Mouse (Mus musculus) stomach, embryonic 16.5 days (tissue): ENCODE measurements around the gene Crls1. TPM values are rescaled to one million over a fixed set of nuclear protein-coding genes. Genes with fewer than 3 reads are reported as not detected.

ENCODE experiments used
- ATAC-seq: fragments of 200-750 bp; cut with Nextera tagmentation; 2 replicates; pipeline ENCODE4 v1.8.0; 2017; ENCODE audit warnings: moderate number of reproducible peaks, moderate TSS enrichment; ENCODE audit not compliant: insufficient read depth, low FRiP score
- H3K27ac ChIP-seq: fragments of 300-500 bp; sonication (generic); 2 replicates; pipeline ENCODE4 v1.5.1; 2014; ENCODE audit warnings: low read length
- H3K27me3 ChIP-seq: fragments of 300-500 bp; sonication (generic); 2 replicates; pipeline ENCODE4 v1.6.1; 2014; ENCODE audit warnings: low read length, control low read depth, mixed read lengths; ENCODE audit not compliant: control insufficient read depth, insufficient read depth
- H3K36me3 ChIP-seq: fragments of 300-500 bp; sonication (generic); 2 replicates; pipeline ENCODE4 v1.6.1; 2014; ENCODE audit warnings: low read length; ENCODE audit not compliant: control insufficient read depth, insufficient read depth
- H3K4me1 ChIP-seq: fragments of 300-500 bp; sonication (generic); 2 replicates; pipeline ENCODE4 v1.6.1; 2014; ENCODE audit warnings: low read length, control low read depth, mixed read lengths; ENCODE audit not compliant: control insufficient read depth, insufficient read depth
- H3K4me2 ChIP-seq: fragments of 300-500 bp; sonication (generic); 2 replicates; pipeline ENCODE4 v1.6.1; 2014; ENCODE audit warnings: low read depth, low read length, mixed read lengths
- H3K4me3 ChIP-seq: fragments of 300-500 bp; sonication (generic); replicated peaks from 2 replicates; pipeline ENCODE4 v1.5.1; 2014; ENCODE audit warnings: mild to moderate bottlenecking, low read length
- H3K9ac ChIP-seq: fragments of 300-500 bp; sonication (generic); 2 replicates; pipeline ENCODE4 v1.6.1; 2014; ENCODE audit warnings: low read length
- H3K9me3 ChIP-seq: fragments of 300-500 bp; sonication (generic); replicated peaks from 2 replicates; pipeline ENCODE4 v1.6.1; 2016; ENCODE audit warnings: low read length, control low read depth; ENCODE audit not compliant: control insufficient read depth
- WGBS: fragments of 180-500 bp; shearing (Covaris S2); extraction: QIAGEN DNeasy Blood & Tissue Kit; methylation state at CpG from one replicate; pipeline ENCODE4 v1.1.7; 2014; 5-methylcytosine and 5-hydroxymethylcytosine counted together
- polyA plus RNA-seq: library from polyadenylated mRNA; unstranded; fragments of >200 nt; fragmentation: Nextera tagmentation; extraction: Ambion mirVana; gene quantifications from 2 replicates; pipeline ENCODE4 v1.2.1, GENCODE M21; 2015

Gene Crls1
- polyA plus RNA-seq: 8.2 and 9.2 TPM in 2 replicates

DNA sequence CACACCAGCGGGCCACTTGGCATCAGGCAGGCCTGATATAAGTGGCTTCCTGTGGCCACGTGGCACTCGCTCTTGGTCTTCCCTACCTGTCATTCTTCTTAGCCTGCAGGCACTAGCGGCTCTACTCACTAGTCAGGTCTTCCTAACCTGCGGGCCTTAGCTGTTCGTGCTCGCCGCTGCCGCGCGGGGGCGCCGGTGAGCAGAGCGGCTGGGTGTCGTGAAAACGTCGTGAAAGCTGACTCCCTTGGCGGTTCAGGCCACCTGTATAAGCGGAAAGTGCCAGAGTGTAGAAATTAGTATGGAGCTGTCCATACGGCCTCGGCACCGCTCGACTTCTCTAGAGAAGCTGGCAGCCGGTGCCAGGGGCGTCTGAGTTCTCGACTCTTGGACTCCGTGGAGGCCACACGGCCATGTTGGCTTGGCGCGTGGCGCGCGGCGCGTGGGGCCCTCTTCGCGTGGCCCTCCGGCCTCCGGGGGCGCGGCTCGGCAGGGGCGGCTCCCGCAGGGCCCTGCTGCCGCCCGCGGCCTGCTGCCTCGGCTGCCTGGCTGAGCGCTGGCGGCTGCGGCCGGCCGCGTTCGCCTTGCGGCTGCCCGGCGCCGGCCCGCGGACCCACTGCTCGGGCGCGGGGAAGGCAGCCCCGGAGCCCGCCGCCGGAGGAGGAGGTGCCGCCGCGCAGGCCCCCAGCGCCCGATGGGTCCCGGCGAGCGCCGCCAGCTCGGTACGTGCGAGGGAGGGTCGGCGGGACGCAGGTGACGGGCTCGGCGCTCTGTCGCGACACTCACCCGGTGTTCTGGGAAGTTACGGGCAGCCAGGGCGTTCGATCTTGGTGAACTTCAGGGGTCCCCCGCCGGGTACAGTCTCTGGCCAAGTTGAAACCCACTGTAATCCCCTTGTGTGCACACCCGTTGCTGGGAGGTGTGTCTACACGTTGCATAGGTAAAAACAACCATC, at the start of gene Crls1:
Gene Crls1, plus strand, starts transcription at position 260 of the 952 bp plus-strand sequence.
- peak within 1 kb of the TSS; percentile 97 for H3K4me3 ChIP-seq
- peak within 1 kb of the TSS; percentile 56 for H3K4me2 ChIP-seq
- H3K4me1 ChIP-seq: peaks cover 8% of the 10 kb centered on the region
- no peaks in the 10 kb centered on the region for H3K9me3 ChIP-seq
- peak; percentile 88 for ATAC-seq
- H3K36me3 ChIP-seq: no peaks in the 10 kb centered on the region
- H3K27me3 ChIP-seq: no peaks in the 10 kb centered on the region
- H3K9ac ChIP-seq: peak within 1 kb of the TSS; percentile 94
- under 1% methylated on average over 71 of the region's 96 CpGs for WGBS
- peak within 1 kb of the TSS; percentile 85 for H3K27ac ChIP-seq

DNA sequence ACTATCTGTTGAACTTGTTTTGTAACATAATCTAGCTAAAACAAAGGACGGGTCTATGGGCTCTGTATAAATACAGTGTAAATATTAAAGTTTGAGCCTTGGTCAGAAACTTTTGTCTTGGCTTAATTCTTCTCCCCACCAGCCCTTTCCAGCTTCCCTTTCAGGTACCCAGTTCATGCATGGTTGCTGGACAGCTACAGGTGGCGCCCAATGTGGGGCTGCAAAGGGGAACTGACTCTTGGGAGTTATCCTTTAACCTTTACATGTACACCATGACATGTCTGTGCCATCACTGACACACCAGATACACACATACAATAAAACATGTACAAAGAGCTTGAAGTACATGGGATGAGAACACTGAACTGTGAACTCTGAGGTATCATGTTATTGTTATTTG, 43.5 kb upstream of the Crls1 start:
- ATAC-seq: no peak
- Histone ChIP-seq H3K36me3 (peaks cover 28% of the 10 kb centered on the region), H3K4me3 (no peak overlapping the region), H3K27me3 (no peaks in the 10 kb centered on the region), H3K4me2 (no peak overlapping the region), H3K27ac (no peak overlapping the region), H3K4me1 (no peaks in the 10 kb centered on the region), H3K9me3 (no peaks in the 10 kb centered on the region), H3K9ac (no peak overlapping the region)
- 79% methylated on average over 2 of the region's 2 CpGs for WGBS

DNA sequence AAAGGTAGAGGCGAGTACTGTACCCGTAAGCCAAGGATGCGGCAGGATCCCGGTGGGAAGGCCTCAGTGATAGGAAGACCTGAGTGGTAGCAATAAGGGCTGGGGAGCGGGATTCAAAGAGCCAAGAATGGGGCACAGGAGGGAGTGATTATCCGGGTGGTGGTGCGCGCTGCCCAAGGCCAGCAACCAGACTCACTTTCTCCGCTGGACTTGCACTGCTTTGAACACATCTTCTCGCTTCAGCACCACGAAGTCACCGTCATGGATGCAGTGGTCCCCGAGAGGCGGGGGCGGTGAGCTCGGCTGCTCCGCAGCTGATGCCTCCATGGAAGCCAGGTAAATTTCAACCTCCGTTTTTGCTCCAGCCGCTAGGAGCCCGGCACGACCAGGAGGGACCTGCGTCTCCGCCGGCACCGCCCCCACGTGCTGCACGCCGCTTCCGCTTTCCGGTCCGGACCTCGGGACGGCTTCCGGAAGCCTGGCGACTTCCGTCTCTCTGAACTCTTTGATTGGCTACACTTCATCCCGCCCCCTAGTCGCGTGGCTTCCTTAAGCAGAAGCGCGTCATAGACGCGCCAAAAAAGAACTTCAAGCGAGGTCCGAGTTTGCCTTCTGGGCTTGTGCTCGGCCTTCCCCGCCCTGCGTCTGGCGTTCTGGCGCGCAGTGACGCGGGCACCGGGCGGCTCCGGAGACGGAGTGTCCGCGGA, 30.7 kb upstream of the Crls1 start, which contains the start of the genes Trmt6 and Mcm8:
Gene Trmt6, minus strand, starts transcription at position 448 of the 707 bp plus-strand sequence.
Gene Mcm8, plus strand, starts transcription at position 534 of the 707 bp plus-strand sequence.
- H3K36me3 ChIP-seq: no peaks in the 10 kb centered on the region
- peak; percentile 100 for ATAC-seq
- under 1% methylated on average over 59 of the region's 59 CpGs for WGBS

DNA sequence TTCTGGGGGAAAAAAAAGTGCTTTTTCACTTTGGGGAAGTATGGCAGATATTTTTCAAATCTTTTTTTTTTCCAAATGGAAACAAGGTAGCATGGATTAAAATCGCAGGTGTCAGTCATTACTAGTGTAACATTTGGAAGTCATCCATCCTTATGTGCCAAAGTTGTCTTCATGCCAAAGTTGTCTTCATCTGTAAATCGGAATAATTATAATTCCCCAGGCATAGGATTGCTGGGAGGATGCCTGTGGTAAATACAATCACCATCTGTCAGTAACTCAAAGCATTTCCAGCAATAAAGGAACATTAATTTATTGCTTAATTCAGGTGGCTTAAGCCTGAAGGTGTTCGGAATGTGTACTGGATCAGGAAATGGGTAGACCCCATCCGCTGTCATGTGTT, 5.4 kb upstream of the Crls1 start:
- no peak for ATAC-seq

More for the DNA sequence above, 30.7 kb upstream of the Crls1 start, which contains the start of the genes Trmt6 and Mcm8:
- Histone ChIP-seq H3K4me1 (peaks cover 8% of the 10 kb centered on the region), H3K27me3 (no peaks in the 10 kb centered on the region), H3K27ac (peak within 1 kb of the TSS; percentile 77), H3K9me3 (no peaks in the 10 kb centered on the region), H3K4me3 (peak within 1 kb of the TSS; percentile 87), H3K4me2 (peak within 1 kb of the TSS; percentile 82), H3K9ac (peak within 1 kb of the TSS; percentile 89)

DNA sequence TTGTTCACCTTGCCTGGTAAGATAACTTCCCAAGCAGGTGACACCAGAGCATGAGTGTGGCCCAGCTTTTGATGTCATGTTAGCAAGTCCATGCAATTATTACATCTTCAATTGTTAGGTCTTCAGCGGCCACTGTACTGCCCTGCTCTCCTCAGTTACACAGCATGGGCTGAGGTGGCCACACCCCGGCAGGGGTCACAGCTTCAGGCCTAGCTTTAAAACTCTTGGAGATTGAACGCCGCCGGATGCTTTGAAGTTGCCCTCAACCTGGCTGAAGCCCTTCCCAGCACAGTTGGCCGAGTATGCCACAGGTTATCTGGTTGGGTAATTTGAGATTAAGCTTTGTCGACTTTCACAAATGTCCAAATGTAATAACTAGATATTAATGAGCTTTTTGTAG, 1.1 kb downstream of the Crls1 start:
- H3K36me3 ChIP-seq: no peaks in the 10 kb centered on the region
- peak overlapping the region; percentile 56 for H3K4me2 ChIP-seq
- no peak overlapping the region for H3K27ac ChIP-seq
- peaks cover 8% of the 10 kb centered on the region for H3K4me1 ChIP-seq
- no peaks in the 10 kb centered on the region for H3K27me3 ChIP-seq
- H3K9ac ChIP-seq: peak overlapping the region; percentile 94
- no peak for ATAC-seq
- no peaks in the 10 kb centered on the region for H3K9me3 ChIP-seq
- peak overlapping the region; percentile 97 for H3K4me3 ChIP-seq
- 23% methylated on average over 7 of the region's 7 CpGs for WGBS

More for the DNA sequence above, 5.4 kb upstream of the Crls1 start:
- H3K27me3 ChIP-seq: no peaks in the 10 kb centered on the region
- H3K9me3 ChIP-seq: no peaks in the 10 kb centered on the region
- no peaks in the 10 kb centered on the region for H3K36me3 ChIP-seq
- no peak overlapping the region for H3K9ac ChIP-seq
- no peak overlapping the region for H3K27ac ChIP-seq
- no peaks in the 10 kb centered on the region for H3K4me1 ChIP-seq
- WGBS: 93% methylated on average over 4 of the region's 4 CpGs
- no peak overlapping the region for H3K4me2 ChIP-seq
- no peak overlapping the region for H3K4me3 ChIP-seq

DNA sequence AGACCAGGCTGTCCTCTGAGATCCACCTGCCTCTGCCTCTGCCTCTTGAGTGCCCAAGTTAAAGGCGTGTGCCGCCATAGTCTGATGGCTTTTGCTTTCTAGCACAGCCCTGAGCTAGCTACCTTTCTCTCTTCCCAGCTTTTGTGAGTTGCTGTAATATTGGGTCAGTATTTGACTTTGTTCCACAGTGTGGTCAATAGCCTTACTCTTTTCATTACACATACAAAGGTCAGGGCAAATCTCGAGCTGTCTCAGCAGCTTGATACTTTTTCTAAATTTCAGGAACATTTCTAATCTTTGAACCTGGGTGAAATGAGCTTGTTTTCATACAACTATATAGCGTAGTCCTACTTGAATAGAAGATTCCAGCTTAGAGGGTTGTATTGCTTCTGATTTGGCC, 1.9 kb downstream of the Crls1 start:
- H3K4me3 ChIP-seq: no peak overlapping the region
- no peaks in the 10 kb centered on the region for H3K9me3 ChIP-seq
- peak overlapping the region; percentile 56; the same call in 1 of the 2 replicates for H3K4me2 ChIP-seq
- no peaks in the 10 kb centered on the region for H3K36me3 ChIP-seq
- H3K27ac ChIP-seq: no peak overlapping the region
- no peak for ATAC-seq
- 82% methylated on average over 4 of the region's 4 CpGs for WGBS
- H3K9ac ChIP-seq: no peak overlapping the region
- no peaks in the 10 kb centered on the region for H3K27me3 ChIP-seq
- H3K4me1 ChIP-seq: peaks cover 8% of the 10 kb centered on the region

DNA sequence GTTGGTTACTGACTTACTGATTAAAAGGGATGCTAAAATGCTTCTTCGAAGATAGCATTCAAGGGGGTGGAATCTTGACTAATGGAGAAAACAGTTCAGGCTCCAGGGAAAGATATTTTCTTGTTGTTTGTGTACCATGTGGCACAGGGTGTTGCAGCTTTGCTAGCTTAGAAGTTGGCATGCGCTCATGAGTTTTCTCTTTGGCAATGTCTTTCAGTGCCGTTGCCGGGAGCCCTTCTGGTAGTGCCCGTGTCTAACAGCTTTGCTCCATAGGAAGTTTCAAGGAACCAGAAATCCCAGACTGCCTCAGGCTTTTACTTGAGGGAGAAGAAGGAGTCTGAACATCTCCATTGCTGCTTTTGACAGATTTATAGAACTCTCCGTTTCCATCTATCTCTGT, 2.7 kb downstream of the Crls1 start:
- Histone ChIP-seq H3K27me3 (no peaks in the 10 kb centered on the region), H3K4me3 (no peak overlapping the region), H3K4me2 (no peak overlapping the region), H3K27ac (no peak overlapping the region), H3K4me1 (peaks cover 8% of the 10 kb centered on the region), H3K9ac (no peak overlapping the region), H3K36me3 (no peaks in the 10 kb centered on the region), H3K9me3 (no peaks in the 10 kb centered on the region)
- no peak for ATAC-seq
- WGBS: 94% methylated on average over 6 of the region's 6 CpGs

DNA sequence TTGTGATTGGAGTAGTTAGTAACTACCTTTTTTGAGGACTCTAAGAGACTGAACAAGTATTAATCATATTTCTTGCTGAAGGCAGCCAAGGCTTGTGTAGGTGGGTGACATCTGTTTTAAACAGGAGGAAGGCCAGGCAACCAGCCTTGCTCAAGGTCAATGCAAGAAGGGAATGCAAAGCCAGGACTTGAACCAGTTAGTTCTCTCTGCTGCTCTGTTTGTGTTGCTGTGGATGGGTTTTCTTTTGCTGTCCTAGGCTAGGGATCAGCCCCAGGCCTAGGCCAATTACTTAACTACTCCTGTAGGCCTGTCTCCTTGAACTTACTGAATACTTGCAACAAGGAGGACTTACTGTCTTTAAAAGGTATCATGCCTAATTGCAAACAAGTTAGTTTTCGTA, 6.6 kb downstream of the Crls1 start:
- Histone ChIP-seq H3K9me3 (no peaks in the 10 kb centered on the region), H3K9ac (no peak overlapping the region)
- 94% methylated on average over 1 of the region's 1 CpGs for WGBS

DNA sequence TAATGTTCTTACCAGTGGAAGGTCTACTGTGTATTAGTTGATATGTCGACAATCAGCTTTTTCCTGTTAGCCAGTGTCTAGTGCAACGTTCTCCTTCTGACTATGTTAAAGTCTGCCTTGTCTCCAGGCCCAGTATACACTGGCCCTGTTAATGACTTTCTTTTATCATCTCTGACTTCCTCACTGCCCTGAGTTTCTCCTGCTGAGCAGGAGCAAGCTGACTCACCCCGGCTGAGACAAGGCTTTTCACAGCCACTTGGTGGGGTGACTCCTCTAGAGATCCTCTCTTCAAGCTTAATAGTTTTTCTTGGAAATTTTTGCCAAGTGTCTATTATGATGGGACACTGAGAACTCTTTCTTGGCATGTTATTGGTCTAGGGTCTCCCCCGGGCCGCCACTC, 9.9 kb downstream of the Crls1 start:
- Histone ChIP-seq H3K9me3 (no peaks in the 10 kb centered on the region), H3K27me3 (no peaks in the 10 kb centered on the region), H3K4me1 (no peaks in the 10 kb centered on the region), H3K4me2 (no peak overlapping the region), H3K4me3 (no peak overlapping the region), H3K27ac (no peak overlapping the region), H3K9ac (no peak overlapping the region; the same call in 1 of the 2 replicates), H3K36me3 (no peaks in the 10 kb centered on the region)
- no peak for ATAC-seq
- 80% methylated on average over 5 of the region's 5 CpGs for WGBS

More for the DNA sequence above, 6.6 kb downstream of the Crls1 start:
- ATAC-seq: no peak
- H3K4me3 ChIP-seq: no peak overlapping the region
- no peaks in the 10 kb centered on the region for H3K36me3 ChIP-seq
- no peak overlapping the region for H3K4me2 ChIP-seq
- no peak overlapping the region for H3K27ac ChIP-seq
- H3K27me3 ChIP-seq: no peaks in the 10 kb centered on the region
- peaks cover under 1% of the 10 kb centered on the region for H3K4me1 ChIP-seq
